ENCODE assay signal across 8 mouse cellular contexts in genomic region chr7:92560986-92561876, GRCm38 (mm10). TPM values are rescaled to one million over a fixed set of nuclear protein-coding genes. Genes with fewer than 3 reads are reported as not detected.
A peak's percentile ranks its signal among the peaks of the same experiment; 100 is the strongest.
DNase-seq lines count a peak whose midpoint lies in the region; ATAC-seq and TF ChIP-seq lines count a peak whose summit lies in the region.

TSS of gene Ccdc90b (plus strand) at chr7:92561149.

- peak; percentile 90; the same call in 1 of the 2 replicates for TF ChIP-seq POLR2A in limb, embryonic 14.5 days (IDR thresholded peaks at IDR 0.05; ENCODE audit: borderline replicate concordance, extremely low read depth, insufficient read depth, insufficient read length)
- TF ChIP-seq POLR2A in spleen, adult 2 months (IDR thresholded peaks at IDR 0.05; ENCODE audit: low read depth, low read length): no peak; the same call in 1 of the 2 replicates

- peak; percentile 25; the same call in 1 of the 2 replicates for TF ChIP-seq CTCF in spleen, adult 2 months (IDR thresholded peaks at IDR 0.05; ENCODE audit: extremely low read depth, insufficient read depth, insufficient read length, insufficient replicate concordance)

- H3K9ac ChIP-seq in kidney, embryonic 14.5 days (ENCODE audit: low read depth, low read length): peak within 1 kb of the TSS; percentile 67
- peak within 1 kb of the TSS; percentile 76 for H3K9ac ChIP-seq in limb, embryonic 14.5 days (ENCODE audit: low read depth, low read length, severe bottlenecking)
- peak within 1 kb of the TSS; percentile 89 for H3K9ac ChIP-seq in midbrain, embryonic 16.5 days (ENCODE audit: low read depth, low read length)

- peak within 1 kb of the TSS; percentile 76 for H3K4me3 ChIP-seq in erythroblast, embryonic 14.5 days (replicated peaks)
- peak within 1 kb of the TSS; percentile 84 for H3K4me3 ChIP-seq in heart, embryonic 10.5 days
- H3K4me3 ChIP-seq in kidney, embryonic 14.5 days (ENCODE audit: low read length): peak within 1 kb of the TSS; percentile 75
- peak within 1 kb of the TSS; percentile 77 for H3K4me3 ChIP-seq in limb, embryonic 14.5 days (replicated peaks; ENCODE audit: low read length)
- peak within 1 kb of the TSS; percentile 91 for H3K4me3 ChIP-seq in midbrain, embryonic 16.5 days (ENCODE audit: low read depth, low read length)
- H3K4me3 ChIP-seq in spleen, adult 2 months (ENCODE audit: extremely low read depth, insufficient read depth, insufficient read length): peak within 1 kb of the TSS; percentile 95

- H3K27me3 ChIP-seq in erythroblast, embryonic 14.5 days (ENCODE audit: control insufficient read depth): no peaks in the 10 kb centered on the region
- no peaks in the 10 kb centered on the region for H3K27me3 ChIP-seq in heart, embryonic 10.5 days (ENCODE audit: insufficient read depth, poor library complexity, severe bottlenecking)
- no peaks in the 10 kb centered on the region for H3K27me3 ChIP-seq in kidney, embryonic 14.5 days (ENCODE audit: control insufficient read depth, insufficient read depth, low read length)
- no peaks in the 10 kb centered on the region for H3K27me3 ChIP-seq in limb, embryonic 14.5 days (ENCODE audit: control insufficient read depth, insufficient read depth, low read length)
- H3K27me3 ChIP-seq in midbrain, embryonic 16.5 days (ENCODE audit: control insufficient read depth, insufficient read depth, low read depth, low read length): no peaks in the 10 kb centered on the region
- no peaks in the 10 kb centered on the region for H3K27me3 ChIP-seq in spleen, adult 2 months (ENCODE audit: control insufficient read depth, insufficient read depth, low read length)

- H3K36me3 ChIP-seq in erythroblast, embryonic 14.5 days (ENCODE audit: control insufficient read depth): no peaks in the 10 kb centered on the region
- peaks cover 6% of the 10 kb centered on the region; the same call in 1 of the 2 replicates for H3K36me3 ChIP-seq in heart, embryonic 10.5 days
- H3K36me3 ChIP-seq in kidney, embryonic 14.5 days (ENCODE audit: control insufficient read depth, insufficient read depth, low read length): peaks cover 3% of the 10 kb centered on the region; the same call in 1 of the 2 replicates
- peaks cover 6% of the 10 kb centered on the region; the same call in 1 of the 2 replicates for H3K36me3 ChIP-seq in limb, embryonic 14.5 days (ENCODE audit: control insufficient read depth, insufficient read depth, low read length)
- no peaks in the 10 kb centered on the region for H3K36me3 ChIP-seq in midbrain, embryonic 16.5 days (ENCODE audit: control insufficient read depth, insufficient read depth, low read length)
- H3K36me3 ChIP-seq in spleen, adult 2 months (ENCODE audit: control insufficient read depth, insufficient read depth, low read length): no peaks in the 10 kb centered on the region

- DNase-seq in B cell, adult 2 months: peak; percentile 80 to 83
- peak; percentile 96 for DNase-seq in brain, embryonic 18.5 days (ENCODE audit: low read depth, low spot score)
- peak; percentile 96 for DNase-seq in heart, embryonic 10.5 days (ENCODE audit: low spot score)
- DNase-seq in limb, embryonic 14.5 days (ENCODE audit: low spot score): peak; percentile 98
- DNase-seq in spleen, adult 2 months (ENCODE audit: low read depth in 1 of 2, low spot score in 2 of 2): peak; percentile 73 to 84

- under 1% methylated on average over 60 of the region's 60 CpGs for WGBS in heart, embryonic 10.5 days
- under 1% methylated on average over 60 of the region's 60 CpGs for WGBS in kidney, embryonic 14.5 days
- WGBS in limb, embryonic 14.5 days: under 1% methylated on average over 57 of the region's 60 CpGs
- under 1% methylated on average over 58 of the region's 60 CpGs for WGBS in midbrain, embryonic 16.5 days
- WGBS in spleen, adult 2 months: 3% methylated on average over 60 of the region's 60 CpGs

- H3K27ac ChIP-seq in heart, embryonic 10.5 days: peak within 1 kb of the TSS; percentile 94
- H3K27ac ChIP-seq in kidney, embryonic 14.5 days (ENCODE audit: low read depth, low read length): peak within 1 kb of the TSS; percentile 93
- H3K27ac ChIP-seq in limb, embryonic 14.5 days (replicated peaks; ENCODE audit: low read depth, low read length): peak within 1 kb of the TSS; percentile 95
- peak within 1 kb of the TSS; percentile 98 for H3K27ac ChIP-seq in midbrain, embryonic 16.5 days (ENCODE audit: low read length)
- H3K27ac ChIP-seq in spleen, adult 2 months (ENCODE audit: insufficient read depth, low read length): peak within 1 kb of the TSS; percentile 83

- no peaks in the 10 kb centered on the region for H3K9me3 ChIP-seq in erythroblast, embryonic 14.5 days (ENCODE audit: control insufficient read depth, low read length)
- no peaks in the 10 kb centered on the region for H3K9me3 ChIP-seq in heart, embryonic 10.5 days
- H3K9me3 ChIP-seq in kidney, embryonic 14.5 days (ENCODE audit: control insufficient read depth, low read length): no peaks in the 10 kb centered on the region
- no peaks in the 10 kb centered on the region for H3K9me3 ChIP-seq in limb, embryonic 14.5 days (ENCODE audit: control insufficient read depth, low read length)
- no peaks in the 10 kb centered on the region for H3K9me3 ChIP-seq in midbrain, embryonic 16.5 days (replicated peaks; ENCODE audit: control insufficient read depth, low read length, poor library complexity, severe bottlenecking)

- H3K4me2 ChIP-seq in kidney, embryonic 14.5 days (replicated peaks; ENCODE audit: low read depth, low read length): peak within 1 kb of the TSS; percentile 51
- H3K4me2 ChIP-seq in limb, embryonic 14.5 days (replicated peaks; ENCODE audit: low read depth, low read length, severe bottlenecking): peak within 1 kb of the TSS; percentile 65
- H3K4me2 ChIP-seq in midbrain, embryonic 16.5 days (ENCODE audit: low read length): peak within 1 kb of the TSS; percentile 73

- ATAC-seq in kidney, embryonic 14.5 days (ENCODE audit: low FRiP score, low TSS enrichment): peak; percentile 98
- ATAC-seq in limb, embryonic 14.5 days (ENCODE audit: low FRiP score, low read depth): peak; percentile 98
- ATAC-seq in midbrain, embryonic 16.5 days: peak; percentile 99

- peaks cover 45% of the 10 kb centered on the region for H3K4me1 ChIP-seq in erythroblast, embryonic 14.5 days (ENCODE audit: control insufficient read depth)
- H3K4me1 ChIP-seq in heart, embryonic 10.5 days: no peaks in the 10 kb centered on the region
- no peaks in the 10 kb centered on the region for H3K4me1 ChIP-seq in kidney, embryonic 14.5 days (ENCODE audit: control insufficient read depth, insufficient read depth, low read length)
- peaks cover 7% of the 10 kb centered on the region for H3K4me1 ChIP-seq in limb, embryonic 14.5 days (ENCODE audit: control insufficient read depth, insufficient read depth, low read length)
- peaks cover 12% of the 10 kb centered on the region for H3K4me1 ChIP-seq in midbrain, embryonic 16.5 days (ENCODE audit: control insufficient read depth, insufficient read depth, low read length)
- H3K4me1 ChIP-seq in spleen, adult 2 months (ENCODE audit: control insufficient read depth, insufficient read depth, insufficient read length): no peaks in the 10 kb centered on the region

RNA-seq across cellular contexts. Expression of gene Ccdc90b, which starts in this region (rescaled TPM):
- polyA plus RNA-seq in erythroblast, embryonic 14.5 days (2012): 0.57 and 0.66 TPM in 2 replicates
- polyA plus RNA-seq in heart, embryonic 10.5 days (2016; fragmentation: Nextera tagmentation; extraction: Ambion mirVana): 49.4 and 49.6 TPM in 2 replicates
- polyA plus RNA-seq in kidney, embryonic 14.5 days (2014; fragmentation: Nextera tagmentation; extraction: Ambion mirVana): 55.2 and 59.6 TPM in 2 replicates
- 30.7 and 35.6 TPM in 2 replicates for polyA plus RNA-seq in limb, embryonic 14.5 days (2012; rRNA removed)
- polyA plus RNA-seq in limb, embryonic 14.5 days (2014; fragmentation: Nextera tagmentation; extraction: Ambion mirVana): 51.3 and 54.0 TPM in 2 replicates
- 58.3 and 64.0 TPM in 2 replicates for polyA plus RNA-seq in midbrain, embryonic 16.5 days (2015; fragmentation: Nextera tagmentation; extraction: Ambion mirVana)
- 1.4 TPM in 2 replicates for polyA plus RNA-seq in spleen, adult 2 months (2012; rRNA removed)

Comparison
In these comparisons a context has a peak if more than half of its experiments do, and no peak if none do; other contexts are left out.
1. Peak in every context shown above with its lines: DNase-seq, ATAC-seq, H3K4me3 ChIP-seq and H3K27ac ChIP-seq.
2. RNA of gene Ccdc90b (polyA plus RNA-seq): 58.3 to 64.0 TPM in midbrain, embryonic 16.5 days, 55.2 to 59.6 TPM in kidney, embryonic 14.5 days, 30.7 to 54.0 TPM in limb, embryonic 14.5 days and 49.4 to 49.6 TPM in heart, embryonic 10.5 days; 1.4 TPM in spleen, adult 2 months and 0.57 to 0.66 TPM in erythroblast, embryonic 14.5 days; every median in the first group is over 10 times any median in the second.